ENCODE assay signal across 8 mouse cellular contexts in the genomic region with DNA sequence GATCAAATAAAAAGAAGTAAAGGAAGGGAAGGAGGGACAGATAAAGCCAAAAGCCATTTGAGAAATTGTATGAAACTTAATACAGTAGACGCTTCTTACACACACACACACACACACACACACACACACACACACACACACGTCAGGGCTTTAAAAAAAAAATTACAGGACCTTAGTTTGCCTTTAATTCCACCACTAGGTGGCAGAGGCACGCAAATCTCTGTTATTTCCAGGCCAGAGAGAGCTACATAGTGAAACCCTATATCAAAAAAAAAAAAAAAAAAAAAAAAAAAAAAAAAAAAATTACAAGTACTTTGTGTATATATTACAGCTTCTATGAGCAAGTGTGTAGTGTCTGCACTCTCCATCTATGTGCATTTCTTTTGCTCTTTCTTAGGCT.
DNase-seq lines count a peak whose midpoint lies in the region; ATAC-seq lines count a peak whose summit lies in the region.

No protein-coding gene starts in this region.

- no peak overlapping the region for H3K4me3 ChIP-seq in intestine, embryonic 15.5 days (replicated peaks)
- H3K4me3 ChIP-seq in limb, embryonic 10.5 days: no peak overlapping the region
- no peak overlapping the region for H3K4me3 ChIP-seq in neural tube, embryonic 11.5 days (ENCODE audit: low read depth, low read length)

- H3K4me1 ChIP-seq in intestine, embryonic 15.5 days (replicated peaks): no peaks in the 10 kb centered on the region
- H3K4me1 ChIP-seq in limb, embryonic 10.5 days: no peaks in the 10 kb centered on the region
- no peaks in the 10 kb centered on the region for H3K4me1 ChIP-seq in neural tube, embryonic 11.5 days (ENCODE audit: control insufficient read depth, insufficient read depth, low read length)

- no peaks in the 10 kb centered on the region for H3K36me3 ChIP-seq in intestine, embryonic 15.5 days
- H3K36me3 ChIP-seq in limb, embryonic 10.5 days: peaks cover 5% of the 10 kb centered on the region; the same call in 1 of the 2 replicates
- H3K36me3 ChIP-seq in neural tube, embryonic 11.5 days (ENCODE audit: control insufficient read depth, insufficient read depth, low read length): no peaks in the 10 kb centered on the region

- DNase-seq in 3T3-L1 (ENCODE audit: low read depth, low spot score): peak; percentile 85
- peak; percentile 63 for DNase-seq in ES-CJ7 (ENCODE audit: low read depth, low spot score)
- peak; percentile 60 for DNase-seq in c-Kit-positive CD71-positive TER-119-positive erythroid progenitor cells, embryonic 14.5 days (ENCODE audit: low spot score)
- DNase-seq in limb, embryonic 10.5 days (ENCODE audit: low spot score): peak; percentile 42
- peak; percentile 46 for DNase-seq in neural tube, embryonic 11.5 days (ENCODE audit: low spot score)
- DNase-seq in thymus, postnatal 25 days: peak; percentile 54

- no peak overlapping the region for H3K27ac ChIP-seq in intestine, embryonic 15.5 days
- H3K27ac ChIP-seq in limb, embryonic 10.5 days: no peak overlapping the region
- no peak overlapping the region for H3K27ac ChIP-seq in neural tube, embryonic 11.5 days (ENCODE audit: low read depth, low read length)

- ATAC-seq in frontal cortex, adult (ENCODE audit: low TSS enrichment): peak; percentile 67
- peak; percentile 43; the same call in 1 of the 2 replicates for ATAC-seq in intestine, embryonic 15.5 days
- no peak for ATAC-seq in neural tube, embryonic 11.5 days (ENCODE audit: insufficient read depth, low FRiP score, low TSS enrichment)

- no peaks in the 10 kb centered on the region for H3K9me3 ChIP-seq in intestine, embryonic 15.5 days
- H3K9me3 ChIP-seq in limb, embryonic 10.5 days (replicated peaks): no peaks in the 10 kb centered on the region
- H3K9me3 ChIP-seq in neural tube, embryonic 11.5 days (ENCODE audit: control insufficient read depth, low read length): no peaks in the 10 kb centered on the region

- WGBS in intestine, embryonic 15.5 days: 26% methylated on average over 3 of the region's 3 CpGs
- WGBS in limb, embryonic 10.5 days: 39% methylated on average over 3 of the region's 3 CpGs
- 35% methylated on average over 3 of the region's 3 CpGs for WGBS in neural tube, embryonic 11.5 days

- no peak overlapping the region for H3K4me2 ChIP-seq in intestine, embryonic 15.5 days (replicated peaks)
- no peak overlapping the region for H3K4me2 ChIP-seq in neural tube, embryonic 11.5 days (ENCODE audit: low read depth)

- H3K9ac ChIP-seq in intestine, embryonic 15.5 days: no peak overlapping the region
- no peak overlapping the region for H3K9ac ChIP-seq in neural tube, embryonic 11.5 days (ENCODE audit: low read length)

- H3K27me3 ChIP-seq in intestine, embryonic 15.5 days (replicated peaks): no peaks in the 10 kb centered on the region
- no peaks in the 10 kb centered on the region for H3K27me3 ChIP-seq in limb, embryonic 10.5 days (ENCODE audit: low read depth, poor library complexity, severe bottlenecking)
- H3K27me3 ChIP-seq in neural tube, embryonic 11.5 days (ENCODE audit: control insufficient read depth, insufficient read depth, low read length): no peaks in the 10 kb centered on the region
